Mouse (Mus musculus) kidney, postnatal 0 days (tissue): ENCODE results near the gene Nacc2. TPM values are rescaled to one million over a fixed set of nuclear protein-coding genes. Genes with fewer than 3 reads are reported as not detected.
A peak's percentile ranks its signal among the peaks of the same experiment; 100 is the strongest.

Experiments
- ATAC-seq: fragments of 200-750 bp; cut with Nextera tagmentation; replicated peaks from 2 replicates; pipeline ENCODE4 v1.8.0; 2017; ENCODE audit warnings: low read depth, moderate number of reproducible peaks, moderate TSS enrichment, moderate library complexity; ENCODE audit not compliant: low FRiP score
- DNase-seq: peaks from one replicate; pipeline ENCODE4 v3.0.0-alpha.2; 2016; ENCODE audit warnings: low spot score
- H3K27ac ChIP-seq: fragments of 300-500 bp; sonication (generic); 2 replicates; pipeline ENCODE4 v1.5.1; 2014; ENCODE audit warnings: mild to moderate bottlenecking
- H3K27me3 ChIP-seq: fragments of 300-500 bp; sonication (generic); 2 replicates; pipeline ENCODE4 v1.6.1; 2014; ENCODE audit warnings: low read length, mixed read lengths; ENCODE audit not compliant: insufficient read depth
- H3K36me3 ChIP-seq: fragments of 300-500 bp; sonication (generic); 2 replicates; pipeline ENCODE4 v1.6.1; 2014; ENCODE audit warnings: low read length, mixed read lengths; ENCODE audit not compliant: insufficient read depth
- H3K4me1 ChIP-seq: fragments of 300-500 bp; sonication (generic); replicated peaks from 2 replicates; pipeline ENCODE4 v1.6.1; 2014; ENCODE audit warnings: antibody characterized with exemption, low read length, mixed read lengths; ENCODE audit not compliant: insufficient read depth
- H3K4me2 ChIP-seq: fragments of 300-500 bp; sonication (generic); 2 replicates; pipeline ENCODE4 v1.6.1; 2014; ENCODE audit warnings: mild to moderate bottlenecking, low read length, moderate library complexity, mixed read lengths
- H3K4me3 ChIP-seq: fragments of 300-500 bp; sonication (generic); replicated peaks from 2 replicates; pipeline ENCODE4 v1.5.1; 2014; ENCODE audit warnings: low read depth, low read length
- H3K9ac ChIP-seq: fragments of 300-500 bp; sonication (generic); 2 replicates; pipeline ENCODE4 v1.6.1; 2014; ENCODE audit warnings: low read depth, low read length
- H3K9me3 ChIP-seq: fragments of 300-500 bp; sonication (generic); replicated peaks from 2 replicates; pipeline ENCODE4 v1.6.1; 2016; ENCODE audit warnings: low read length, inconsistent platforms, mixed read lengths
- CTCF ChIP-seq: IDR thresholded peaks from 2 replicates; pipeline ENCODE4 v1.5.1; 2016; ENCODE audit warnings: antibody characterized with exemption, low read depth, mild to moderate bottlenecking, moderate library complexity
- WGBS: fragments of 180-500 bp; shearing (Covaris S2); extraction: QIAGEN DNeasy Blood & Tissue Kit; methylation state at CpG from one replicate; pipeline ENCODE4 v1.1.7; 2014; 5-methylcytosine and 5-hydroxymethylcytosine counted together
- polyA plus RNA-seq: library from polyadenylated mRNA; unstranded; fragments of >200 nt; fragmentation: Nextera tagmentation; extraction: Ambion mirVana; gene quantifications from 2 replicates; pipeline ENCODE4 v1.2.1, GENCODE M21; 2015

The Nacc2 gene
- polyA plus RNA-seq, 1 experiment from 2014 or later: 11.3 TPM

- Histone ChIP-seq H3K9me3 (no peaks in the 10 kb centered on the region), H3K36me3 (no peaks in the 10 kb centered on the region), H3K9ac (no peak overlapping the region), H3K27me3 (no peaks in the 10 kb centered on the region), H3K4me3 (no peak overlapping the region), H3K27ac (no peak overlapping the region), H3K4me2 (no peak overlapping the region), H3K4me1 (no peaks in the 10 kb centered on the region)
- ATAC-seq (no peak), DNase-seq (no peak)
- 42% methylated on average over 5 of the region's 5 CpGs for WGBS
- no peak for TF ChIP-seq CTCF
Measured at GRCm38 (mm10) chr2:26056226-26056625, 66.8 kb downstream of the Nacc2 start.

DNA sequence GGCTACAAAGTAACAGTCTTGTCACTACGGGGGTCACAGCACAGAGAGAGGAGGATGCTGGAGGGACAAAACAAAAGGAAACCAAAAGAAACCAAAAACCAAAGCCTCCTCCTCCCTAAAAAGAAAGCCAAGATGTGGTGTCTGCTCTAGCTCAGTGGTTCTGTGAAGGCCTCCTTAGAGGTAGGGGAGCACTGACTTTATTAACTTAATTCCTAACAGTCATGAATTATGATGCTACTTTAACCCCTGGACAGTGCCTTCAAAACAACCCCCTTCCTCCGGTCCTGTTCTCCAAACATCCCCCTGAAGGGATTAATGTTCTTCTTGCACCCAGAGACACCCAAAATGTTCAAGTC is 67.3 kb downstream of the Nacc2 start:
- peak; percentile 53; the same call in 1 of the 2 replicates for ATAC-seq
- no peaks in the 10 kb centered on the region for H3K27me3 ChIP-seq
- 29% methylated on average over 2 of the region's 2 CpGs for WGBS
- H3K4me2 ChIP-seq: no peak overlapping the region
- no peak for TF ChIP-seq CTCF
- H3K4me3 ChIP-seq: no peak overlapping the region
- H3K27ac ChIP-seq: no peak overlapping the region; the same call in 1 of the 2 replicates
- no peaks in the 10 kb centered on the region for H3K36me3 ChIP-seq
- no peaks in the 10 kb centered on the region for H3K4me1 ChIP-seq
- peak; percentile 88 for DNase-seq
- no peaks in the 10 kb centered on the region for H3K9me3 ChIP-seq
- H3K9ac ChIP-seq: no peak overlapping the region

GRCm38 (mm10) chr2:26055046-26055746 is 67.8 kb downstream of the Nacc2 start:
- peak; percentile 68 for ATAC-seq

DNA sequence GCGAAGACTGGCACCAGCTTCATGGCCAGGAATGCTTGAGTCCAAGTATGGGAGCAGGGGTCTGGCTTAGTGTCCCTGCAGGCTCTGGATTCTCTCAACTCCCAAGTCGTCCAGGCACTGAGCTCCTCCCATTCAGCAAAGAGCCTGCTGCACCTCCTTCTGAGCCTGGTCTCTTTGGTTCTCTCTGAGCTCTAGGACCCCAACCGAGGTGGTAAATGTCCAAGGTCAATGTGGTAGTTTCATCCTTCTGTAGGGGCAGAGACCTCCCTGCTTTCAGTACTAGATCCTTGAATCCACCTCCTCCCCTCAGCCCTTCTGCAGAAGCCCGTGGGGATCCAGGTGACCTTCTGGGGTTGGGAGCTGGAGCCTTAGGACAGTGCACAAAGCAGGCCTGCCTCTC is 70.2 kb downstream of the Nacc2 start:
- no peak for DNase-seq
- no peaks in the 10 kb centered on the region for H3K9me3 ChIP-seq
- H3K27me3 ChIP-seq: no peaks in the 10 kb centered on the region
- no peaks in the 10 kb centered on the region for H3K36me3 ChIP-seq
- WGBS: 23% methylated on average over 4 of the region's 4 CpGs
- H3K4me3 ChIP-seq: no peak overlapping the region
- TF ChIP-seq CTCF: no peak
- H3K4me1 ChIP-seq: no peaks in the 10 kb centered on the region
- no peak overlapping the region for H3K27ac ChIP-seq
- no peak overlapping the region for H3K4me2 ChIP-seq
- no peak overlapping the region for H3K9ac ChIP-seq
- ATAC-seq: no peak

More at GRCm38 (mm10) chr2:26055046-26055746, 67.8 kb downstream of the Nacc2 start:
- H3K27me3 ChIP-seq: no peaks in the 10 kb centered on the region
- H3K4me2 ChIP-seq: no peak overlapping the region
- H3K9me3 ChIP-seq: no peaks in the 10 kb centered on the region
- TF ChIP-seq CTCF: peak; percentile 96
- H3K4me1 ChIP-seq: no peaks in the 10 kb centered on the region
- peak overlapping the region; percentile 8; the same call in 1 of the 2 replicates for H3K27ac ChIP-seq
- peak overlapping the region; percentile 15 for H3K9ac ChIP-seq
- DNase-seq: peak; percentile 93
- H3K36me3 ChIP-seq: no peaks in the 10 kb centered on the region
- no peak overlapping the region for H3K4me3 ChIP-seq
- 36% methylated on average over 8 of the region's 8 CpGs for WGBS

- Histone ChIP-seq H3K4me3 (no peak overlapping the region), H3K27me3 (no peaks in the 10 kb centered on the region), H3K9me3 (no peaks in the 10 kb centered on the region), H3K36me3 (no peaks in the 10 kb centered on the region), H3K27ac (no peak overlapping the region), H3K4me2 (no peak overlapping the region), H3K4me1 (no peaks in the 10 kb centered on the region), H3K9ac (no peak overlapping the region)
- DNase-seq (no peak), ATAC-seq (no peak)
- TF ChIP-seq CTCF: no peak
- WGBS: 37% methylated on average over 5 of the region's 5 CpGs
Measured at GRCm38 (mm10) chr2:26048816-26049215, 74.2 kb downstream of the Nacc2 start.

GRCm38 (mm10) chr2:26044216-26044615 is 78.8 kb downstream of the Nacc2 start:
- no peak for TF ChIP-seq CTCF
- Histone ChIP-seq H3K4me3 (no peak overlapping the region), H3K4me2 (no peak overlapping the region), H3K9ac (no peak overlapping the region), H3K9me3 (no peaks in the 10 kb centered on the region), H3K27me3 (no peaks in the 10 kb centered on the region), H3K36me3 (no peaks in the 10 kb centered on the region), H3K27ac (no peak overlapping the region), H3K4me1 (peaks cover 18% of the 10 kb centered on the region)
- DNase-seq (no peak), ATAC-seq (no peak)
- WGBS: 76% methylated on average over 9 of the region's 9 CpGs

DNA sequence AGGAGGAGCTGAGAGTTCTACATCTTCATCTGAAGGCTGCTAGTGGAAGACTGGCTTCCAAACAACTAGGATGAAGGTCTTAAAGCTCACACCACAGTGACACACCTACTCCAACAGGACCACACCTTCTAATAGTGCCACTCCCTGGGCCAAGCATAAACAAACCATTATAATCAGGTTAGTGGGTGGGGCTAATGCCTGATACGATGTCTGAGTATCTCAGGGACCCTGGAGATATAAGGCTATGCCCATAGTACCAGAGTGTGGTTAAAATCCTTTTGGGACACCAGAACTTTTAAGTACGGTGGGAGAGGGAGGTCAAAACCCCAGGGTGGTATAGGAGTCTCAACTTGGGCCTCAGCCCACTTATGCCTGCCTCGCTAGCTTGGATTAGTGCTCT is 80.4 kb downstream of the Nacc2 start:
- TF ChIP-seq CTCF: no peak
- Histone ChIP-seq H3K4me2 (no peak overlapping the region), H3K9ac (no peak overlapping the region), H3K4me1 (peaks cover 18% of the 10 kb centered on the region), H3K27me3 (no peaks in the 10 kb centered on the region), H3K4me3 (no peak overlapping the region), H3K27ac (no peak overlapping the region), H3K36me3 (no peaks in the 10 kb centered on the region), H3K9me3 (no peaks in the 10 kb centered on the region)
- no peak for DNase-seq
- no peak for ATAC-seq
- 90% methylated on average over 3 of the region's 3 CpGs for WGBS
